Mouse (Mus musculus): ENCODE data around the gene Tmem174.

Tmem174 gene

GRCm38 (mm10) chr13:98586817-98587575, 50.2 kb downstream of the Tmem174 start:
- intact Hi-C loops (cut with DNase I) = loop anchor here (10.0 kb wide), 1 partner anchor 232 kb away; the partner anchor contains the start of gene Foxd1
